Mouse (Mus musculus) fibroblast of lung, adult 2 months (primary cell): ENCODE data around the gene Hs3st1.
"Not testable (repeated sequence)": the region's sequence is repeated elsewhere in the genome, so short reads cannot be mapped to it uniquely, and the experiment has no call there.

ENCODE experiments used
- DNase-seq: peaks from one replicate; pipeline ENCODE4 v3.0.0-alpha.2; 2011; ENCODE audit warnings: low read depth

Hs3st1 gene

DNA sequence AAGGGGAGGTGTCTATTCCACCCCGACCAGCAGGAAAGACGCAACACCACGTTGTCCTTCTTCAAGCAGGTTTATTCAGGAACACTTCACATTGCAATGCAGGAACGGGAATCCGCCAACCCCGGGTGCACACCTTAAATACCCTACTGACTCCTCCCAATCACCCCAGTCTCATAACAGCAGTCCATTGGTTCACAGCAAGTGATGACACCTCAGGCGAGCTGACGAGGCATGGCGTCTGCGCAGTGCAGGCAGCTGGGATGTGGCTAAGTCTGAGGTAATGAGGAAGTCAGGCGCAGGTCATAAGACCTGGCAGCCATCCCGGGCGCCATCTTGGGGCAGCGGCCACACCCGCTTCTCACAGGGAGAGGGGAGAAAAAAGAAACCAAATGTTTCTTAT lies at the start of gene Hs3st1:
Gene Hs3st1, minus strand, starts transcription at position 101 of the 400 bp plus-strand sequence.
- DNase-seq: not testable (repeated sequence)

GRCm38 (mm10) chr5:39804663-39805062 lies 49.4 kb upstream of the Hs3st1 start:
- no peak for DNase-seq

DNA sequence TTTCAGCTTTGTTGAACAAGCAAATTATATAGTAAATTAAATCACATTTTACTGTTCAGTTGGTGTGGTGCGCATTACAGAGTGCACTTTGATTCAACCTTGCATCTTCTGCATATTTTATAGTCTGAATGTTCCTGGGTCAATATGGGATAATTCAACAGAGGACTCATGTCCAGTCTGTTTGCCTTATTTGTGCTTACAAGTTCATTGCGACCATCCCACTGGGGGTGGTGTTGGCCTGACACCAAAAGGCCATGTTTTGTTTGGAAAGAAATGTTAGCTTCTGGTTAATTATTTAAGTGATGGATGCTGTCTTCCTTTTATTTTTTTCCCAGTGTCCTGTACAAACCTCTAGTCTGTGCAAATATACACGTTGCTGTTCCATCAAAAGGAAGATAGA lies 48.7 kb upstream of the Hs3st1 start:
- DNase-seq: no peak

GRCm38 (mm10) chr5:39803457-39803856 lies 48.2 kb upstream of the Hs3st1 start:
- no peak for DNase-seq

GRCm38 (mm10) chr5:39802110-39802509 lies 46.8 kb upstream of the Hs3st1 start:
- DNase-seq: no peak

GRCm38 (mm10) chr5:39777094-39777710 lies 21.9 kb upstream of the Hs3st1 start:
- DNase-seq: no peak

- no peak for DNase-seq
These were observed 16.5 kb upstream of the Hs3st1 start for GRCm38 (mm10) chr5:39771680-39772348.

DNA sequence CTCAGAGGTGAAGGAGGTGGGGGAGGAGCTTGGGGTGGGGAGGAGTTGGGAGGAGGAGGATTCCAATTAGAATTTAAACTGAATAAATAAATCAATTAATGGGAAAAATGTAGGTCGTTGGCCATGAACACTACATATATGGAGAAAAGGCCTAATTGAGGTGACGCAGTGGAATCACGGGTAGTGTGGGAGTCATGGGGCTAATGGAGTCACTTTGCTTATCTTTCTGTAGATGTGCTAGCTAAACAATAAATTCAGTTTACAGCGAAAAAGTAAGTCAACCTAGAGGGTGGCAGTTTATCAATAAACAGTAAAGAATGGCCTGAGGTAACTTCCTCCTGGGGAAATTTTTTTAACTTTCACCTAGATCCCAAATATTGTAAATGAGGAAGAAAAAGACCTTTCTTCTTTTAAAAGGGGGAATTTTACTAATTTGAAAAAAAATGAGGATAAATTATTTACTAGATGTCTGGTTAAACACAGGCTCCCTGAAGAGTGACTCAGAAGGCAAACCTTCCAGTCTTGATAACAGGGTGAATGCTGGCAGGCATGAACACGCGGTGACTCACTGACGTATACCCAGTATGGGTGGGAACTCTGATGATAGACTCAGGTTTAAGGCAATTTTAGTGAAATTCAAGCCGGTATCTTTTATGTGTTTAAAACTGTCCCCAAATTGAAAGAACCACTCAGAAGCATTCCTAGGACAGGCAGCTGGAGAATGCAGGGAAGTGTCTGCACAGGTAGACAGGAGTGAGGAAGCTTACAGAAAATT lies 6.6 kb upstream of the Hs3st1 start:
- DNase-seq: peak; percentile 40

- no peak for DNase-seq
These were observed 3.7 kb upstream of the Hs3st1 start for GRCm38 (mm10) chr5:39758890-39759475.

DNA sequence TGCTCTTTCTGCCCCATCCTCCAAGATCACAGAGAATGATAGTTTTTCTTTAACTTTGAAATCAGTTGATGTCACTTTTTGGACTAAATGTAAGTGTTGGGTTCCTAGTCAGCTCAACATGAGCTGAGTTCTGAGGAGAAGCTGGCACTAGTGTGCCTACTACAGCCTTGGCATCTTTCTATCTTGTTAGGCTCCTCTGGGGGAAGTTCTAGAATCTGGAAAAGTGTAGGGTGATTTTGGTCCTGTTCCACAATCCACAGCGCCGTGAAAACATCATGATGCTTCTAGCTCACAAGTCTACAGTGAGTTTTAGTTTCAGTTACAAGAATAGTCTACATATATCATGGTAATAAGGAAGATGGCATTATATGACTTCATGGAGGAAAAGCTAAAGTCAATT lies 18.4 kb downstream of the Hs3st1 start:
- no peak for DNase-seq

DNA sequence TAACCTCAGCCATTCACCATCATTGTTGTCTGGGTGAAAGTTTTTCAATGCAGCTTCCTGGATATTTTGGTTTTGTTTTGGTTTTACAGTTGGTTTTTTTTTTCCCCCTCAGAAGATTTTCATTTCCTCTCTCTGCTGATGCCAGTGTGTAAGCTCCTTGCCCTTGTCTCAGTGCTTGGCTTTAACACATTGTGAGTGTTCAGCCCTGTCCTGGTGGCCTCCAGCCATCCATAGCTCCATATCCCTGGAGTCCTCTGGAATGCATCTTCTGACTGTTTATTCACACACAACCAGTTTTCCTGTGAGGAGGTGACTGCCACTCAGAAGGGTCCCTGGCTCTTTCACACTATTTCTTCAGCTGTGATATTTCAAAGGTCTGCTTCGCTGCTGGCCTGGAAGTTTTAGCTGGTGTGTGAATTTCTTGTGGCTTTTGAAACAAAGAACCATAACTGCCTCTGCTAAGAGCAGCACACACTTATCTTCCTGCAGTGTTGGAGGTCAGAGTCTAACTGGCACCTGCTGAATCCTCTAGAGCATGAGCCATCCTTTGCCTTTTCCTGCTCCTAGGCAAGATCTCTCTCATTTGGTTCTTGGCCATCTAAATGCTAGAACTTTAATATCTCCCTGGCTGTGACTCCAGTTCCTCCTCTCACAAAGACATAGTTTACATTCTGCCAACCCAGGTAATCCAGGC lies 21.4 kb downstream of the Hs3st1 start:
- DNase-seq: no peak

DNA sequence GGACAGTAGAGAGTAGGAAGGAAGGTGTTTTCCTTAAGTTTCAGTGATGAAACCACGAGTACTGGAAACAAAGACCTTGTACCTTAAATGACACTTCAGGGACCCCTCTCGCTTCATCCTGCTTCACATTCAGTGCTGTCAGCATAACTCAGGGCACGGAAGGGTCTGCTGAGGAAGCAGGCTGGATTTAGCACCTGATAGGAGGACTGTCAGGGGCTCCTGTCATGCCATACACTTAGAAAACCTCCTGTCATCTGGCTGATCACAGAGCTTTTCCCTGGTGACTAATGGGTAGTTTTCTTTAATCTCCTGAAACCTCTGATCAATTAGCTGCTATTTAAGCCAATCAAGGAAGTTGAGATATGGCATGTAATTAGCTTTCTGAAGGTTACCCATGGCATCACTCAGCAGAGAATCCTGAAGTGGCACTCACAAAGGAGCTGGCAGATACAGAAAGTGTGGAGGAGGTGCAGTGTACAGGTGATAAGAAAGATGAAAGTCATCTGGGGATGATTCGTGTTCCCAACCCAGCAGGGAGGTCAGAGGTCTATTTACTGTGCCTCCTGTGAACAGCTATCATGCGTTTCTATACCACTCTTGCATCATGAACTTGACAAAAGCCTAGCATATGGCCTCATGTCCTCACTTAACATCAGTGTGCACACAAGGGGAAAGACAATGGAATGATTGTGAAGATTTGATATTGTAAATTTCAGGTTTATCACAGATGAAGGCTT lies 22.1 kb downstream of the Hs3st1 start:
- DNase-seq: no peak

DNA sequence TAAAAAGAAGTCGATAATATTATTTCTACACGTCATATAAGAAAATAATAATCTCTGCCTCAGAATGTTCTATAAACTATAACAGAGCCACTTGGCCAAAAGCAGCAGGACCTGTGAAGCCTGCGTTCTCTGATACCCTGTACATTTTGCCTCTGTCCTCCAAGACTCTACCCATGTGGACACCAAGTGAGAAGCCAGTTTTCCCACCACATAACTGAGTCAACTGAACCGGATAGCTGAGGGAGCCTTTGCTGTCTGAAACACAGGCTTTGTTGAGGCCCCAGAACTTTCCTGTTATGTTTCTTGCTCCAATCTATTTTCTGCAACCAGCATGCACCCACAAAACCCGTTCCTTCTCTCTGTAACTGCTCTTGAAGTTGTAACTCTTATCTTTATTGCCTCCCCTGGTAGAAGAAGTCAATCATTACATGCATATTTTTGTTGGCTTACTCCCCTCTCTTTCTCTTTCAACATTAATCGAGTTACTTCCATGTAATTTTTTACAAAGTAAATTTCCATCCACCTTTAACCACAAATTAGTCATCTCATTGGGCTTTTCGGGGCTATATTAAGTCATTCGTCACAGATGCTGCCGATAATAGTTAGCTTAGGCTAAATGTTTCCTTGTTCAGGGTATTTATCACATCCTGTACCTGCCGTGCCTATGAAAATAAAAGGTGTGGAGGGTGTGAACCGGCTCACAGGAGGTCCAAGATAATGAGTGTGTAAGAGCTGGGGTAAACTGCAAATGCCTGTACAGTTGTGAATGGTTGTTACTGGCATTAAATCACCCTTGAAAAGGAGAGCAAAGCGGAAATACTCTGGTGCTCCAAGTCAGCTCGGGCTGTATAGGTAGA lies 39.4 kb downstream of the Hs3st1 start:
- DNase-seq: no peak

DNA sequence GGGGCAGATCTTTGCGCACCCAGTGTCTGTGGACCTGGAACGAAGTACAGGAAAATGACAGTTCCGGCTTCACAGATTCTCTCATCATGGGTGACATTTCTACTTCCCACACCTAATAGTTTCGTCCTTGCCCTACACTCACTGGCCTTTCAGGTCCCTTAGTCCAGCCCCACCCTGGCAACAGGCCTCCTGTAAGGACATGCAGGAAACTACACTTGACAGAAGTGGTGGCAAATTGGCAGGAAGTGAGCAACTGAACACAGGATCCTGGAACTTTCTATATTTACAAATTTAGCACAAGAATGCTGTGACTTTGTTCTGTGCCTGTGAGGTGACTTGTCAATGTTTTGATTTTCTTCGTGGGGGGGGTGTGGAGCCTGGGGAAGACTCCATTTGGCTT lies 40.1 kb downstream of the Hs3st1 start:
- DNase-seq: no peak

- DNase-seq: no peak
These were observed 49.7 kb downstream of the Hs3st1 start for GRCm38 (mm10) chr5:39705539-39705938.

GRCm38 (mm10) chr5:39660826-39661225 lies 94.4 kb downstream of the Hs3st1 start:
- DNase-seq: no peak

GRCm38 (mm10) chr5:39659417-39659816 lies 95.9 kb downstream of the Hs3st1 start:
- peak; percentile 17 for DNase-seq

DNA sequence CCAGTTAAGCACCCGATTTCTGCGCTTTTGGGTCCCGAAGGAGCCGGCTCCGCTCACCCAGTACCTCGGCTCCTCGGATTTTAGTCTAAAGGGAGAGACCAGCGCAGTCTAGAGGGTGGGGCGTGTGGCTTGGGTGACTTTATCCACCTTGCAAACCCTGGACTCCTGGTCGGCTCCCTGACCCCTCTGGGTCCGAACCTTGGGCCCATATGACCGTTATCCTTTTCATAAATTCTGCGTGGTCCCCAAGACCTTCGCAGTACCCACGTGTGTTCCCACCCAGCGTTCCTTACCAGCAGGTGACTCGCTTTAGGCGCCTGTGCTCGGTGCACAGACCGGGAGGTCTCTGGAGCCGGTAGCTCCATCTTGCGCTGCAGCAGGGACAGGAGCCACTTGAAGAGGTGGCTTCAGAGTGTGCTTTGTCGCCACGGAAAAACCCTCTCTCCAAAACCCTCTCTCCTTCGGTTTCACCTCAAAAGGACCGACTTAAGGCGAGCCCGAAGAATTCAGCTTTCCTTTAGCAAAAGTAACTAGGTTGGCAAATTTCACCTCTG lies 110.4 kb downstream of the Hs3st1 start:
- DNase-seq: no peak

- peak; percentile 71 for DNase-seq
These were observed 111.1 kb downstream of the Hs3st1 start for GRCm38 (mm10) chr5:39643924-39644826.
